Mouse (Mus musculus) stomach, embryonic 15.5 days (tissue): ENCODE measurements at regions not wholly inside any gene's neighbourhood (a gene's known extent, or its start where the extent isn't known, plus 50 kb on each side); places are given as distances from the start of the nearest gene placed in this dataset.

Source experiments
- ATAC-seq: fragments of 200-750 bp; cut with Nextera tagmentation; 2 replicates; pipeline ENCODE4 v1.8.0; 2017; ENCODE audit warnings: low read depth, moderate number of reproducible peaks, moderate TSS enrichment; ENCODE audit not compliant: insufficient read depth, low FRiP score
- H3K27ac ChIP-seq: fragments of 300-500 bp; sonication (generic); 2 replicates; pipeline ENCODE4 v1.5.1; 2015; ENCODE audit warnings: mild to moderate bottlenecking, inconsistent platforms
- H3K27me3 ChIP-seq: fragments of 300-500 bp; sonication (generic); replicated peaks from 2 replicates; pipeline ENCODE4 v1.6.1; 2015; ENCODE audit warnings: inconsistent platforms
- H3K36me3 ChIP-seq: fragments of 300-500 bp; sonication (generic); 2 replicates; pipeline ENCODE4 v1.6.1; 2015; ENCODE audit warnings: inconsistent platforms
- H3K4me1 ChIP-seq: fragments of 300-500 bp; sonication (generic); 2 replicates; pipeline ENCODE4 v1.6.1; 2015; ENCODE audit warnings: inconsistent platforms
- H3K4me2 ChIP-seq: fragments of 300-500 bp; sonication (generic); 2 replicates; pipeline ENCODE4 v1.6.1; 2015; ENCODE audit warnings: mild to moderate bottlenecking, inconsistent platforms
- H3K4me3 ChIP-seq: fragments of 300-500 bp; sonication (generic); replicated peaks from 2 replicates; pipeline ENCODE4 v1.5.1; 2015; ENCODE audit warnings: inconsistent platforms
- H3K9ac ChIP-seq: fragments of 300-500 bp; sonication (generic); 2 replicates; pipeline ENCODE4 v1.6.1; 2015; ENCODE audit warnings: inconsistent platforms
- H3K9me3 ChIP-seq: fragments of 300-500 bp; sonication (generic); 2 replicates; pipeline ENCODE4 v1.6.1; 2016; ENCODE audit warnings: inconsistent platforms
- WGBS: fragments of 180-500 bp; shearing (Covaris S2); methylation state at CpG from one replicate; pipeline ENCODE4 v1.1.7; 2015; 5-methylcytosine and 5-hydroxymethylcytosine counted together

GRCm38 (mm10) chr3:148066701-148067100, 923.7 kb downstream of the Adgrl2 start:
- ATAC-seq: no peak
- Histone ChIP-seq H3K9ac (no peak overlapping the region), H3K4me2 (no peak overlapping the region), H3K4me1 (no peaks in the 10 kb centered on the region), H3K27ac (no peak overlapping the region), H3K36me3 (no peaks in the 10 kb centered on the region), H3K4me3 (no peak overlapping the region), H3K27me3 (no peaks in the 10 kb centered on the region), H3K9me3 (no peaks in the 10 kb centered on the region)
- WGBS: 90% methylated on average over 6 of the region's 6 CpGs

- WGBS: 71% methylated on average over 4 of the region's 4 CpGs
- H3K4me3 ChIP-seq: no peak overlapping the region
- no peak overlapping the region for H3K9ac ChIP-seq
- no peak overlapping the region for H3K4me2 ChIP-seq
- no peaks in the 10 kb centered on the region for H3K9me3 ChIP-seq
- no peaks in the 10 kb centered on the region for H3K4me1 ChIP-seq
- no peaks in the 10 kb centered on the region for H3K36me3 ChIP-seq
- ATAC-seq: no peak
- no peaks in the 10 kb centered on the region for H3K27me3 ChIP-seq
- no peak overlapping the region for H3K27ac ChIP-seq
These were observed 934.3 kb downstream of the Adgrl2 start for GRCm38 (mm10) chr3:148056074-148056473.

GRCm38 (mm10) chr3:148052516-148052915, 937.8 kb downstream of the Adgrl2 start:
- Histone ChIP-seq H3K27me3 (no peaks in the 10 kb centered on the region), H3K27ac (no peak overlapping the region), H3K36me3 (no peaks in the 10 kb centered on the region), H3K9me3 (no peaks in the 10 kb centered on the region), H3K4me1 (no peaks in the 10 kb centered on the region), H3K9ac (no peak overlapping the region), H3K4me2 (no peak overlapping the region), H3K4me3 (no peak overlapping the region)
- ATAC-seq: no peak
- WGBS: 53% methylated on average over 5 of the region's 5 CpGs

- H3K4me1 ChIP-seq: no peaks in the 10 kb centered on the region
- no peak for ATAC-seq
- 76% methylated on average over 2 of the region's 2 CpGs for WGBS
- no peaks in the 10 kb centered on the region for H3K36me3 ChIP-seq
- H3K27me3 ChIP-seq: no peaks in the 10 kb centered on the region
- H3K4me2 ChIP-seq: no peak overlapping the region
- no peaks in the 10 kb centered on the region for H3K9me3 ChIP-seq
- H3K27ac ChIP-seq: no peak overlapping the region
- H3K4me3 ChIP-seq: no peak overlapping the region
- no peak overlapping the region for H3K9ac ChIP-seq
These were observed 942.1 kb downstream of the Adgrl2 start for GRCm38 (mm10) chr3:148048247-148048646.

GRCm38 (mm10) chr3:148032532-148032931, 957.8 kb downstream of the Adgrl2 start:
- 51% methylated on average over 6 of the region's 6 CpGs for WGBS
- no peak for ATAC-seq

GRCm38 (mm10) chr3:148005831-148006230, 984.5 kb downstream of the Adgrl2 start:
- H3K4me2 ChIP-seq: peak overlapping the region; percentile 6; the same call in 1 of the 2 replicates
- no peaks in the 10 kb centered on the region for H3K9me3 ChIP-seq
- no peak overlapping the region for H3K9ac ChIP-seq
- H3K4me3 ChIP-seq: no peak overlapping the region
- H3K27me3 ChIP-seq: no peaks in the 10 kb centered on the region
- 27% methylated on average over 5 of the region's 5 CpGs for WGBS
- H3K4me1 ChIP-seq: no peaks in the 10 kb centered on the region
- no peaks in the 10 kb centered on the region for H3K36me3 ChIP-seq
- no peak for ATAC-seq
- no peak overlapping the region for H3K27ac ChIP-seq

More at GRCm38 (mm10) chr3:148032532-148032931, 957.8 kb downstream of the Adgrl2 start:
- H3K4me1 ChIP-seq: no peaks in the 10 kb centered on the region
- no peak overlapping the region for H3K27ac ChIP-seq
- H3K27me3 ChIP-seq: no peaks in the 10 kb centered on the region
- no peaks in the 10 kb centered on the region for H3K36me3 ChIP-seq
- H3K9me3 ChIP-seq: no peaks in the 10 kb centered on the region
- H3K9ac ChIP-seq: no peak overlapping the region
- no peak overlapping the region for H3K4me2 ChIP-seq
- no peak overlapping the region for H3K4me3 ChIP-seq

- no peak overlapping the region for H3K9ac ChIP-seq
- ATAC-seq: no peak
- 0 out of 2 replicates have a peak, but pooled peaks cover 8% of the 10 kb centered on the region for H3K4me1 ChIP-seq
- H3K36me3 ChIP-seq: no peaks in the 10 kb centered on the region
- H3K27me3 ChIP-seq: no peaks in the 10 kb centered on the region
- no peak overlapping the region for H3K4me3 ChIP-seq
- H3K4me2 ChIP-seq: no peak overlapping the region
- no peaks in the 10 kb centered on the region for H3K9me3 ChIP-seq
- H3K27ac ChIP-seq: no peak overlapping the region
- 62% methylated on average over 3 of the region's 3 CpGs for WGBS
These were observed 986.3 kb downstream of the Adgrl2 start for GRCm38 (mm10) chr3:148004006-148004405.

- ATAC-seq: no peak
- Histone ChIP-seq H3K4me2 (peak overlapping the region; percentile 28; the same call in 1 of the 2 replicates), H3K36me3 (no peaks in the 10 kb centered on the region), H3K9me3 (no peaks in the 10 kb centered on the region), H3K9ac (no peak overlapping the region), H3K27me3 (no peaks in the 10 kb centered on the region), H3K4me1 (0 out of 2 replicates have a peak, but pooled peaks cover 10% of the 10 kb centered on the region), H3K4me3 (no peak overlapping the region), H3K27ac (no peak overlapping the region)
- 38% methylated on average over 15 of the region's 15 CpGs for WGBS
These were observed 990.9 kb downstream of the Adgrl2 start for GRCm38 (mm10) chr3:147999330-147999953.

GRCm38 (mm10) chr3:147991738-147992137, 998.6 kb downstream of the Adgrl2 start:
- H3K9ac ChIP-seq: no peak overlapping the region
- no peaks in the 10 kb centered on the region for H3K36me3 ChIP-seq
- H3K4me1 ChIP-seq: no peaks in the 10 kb centered on the region
- no peaks in the 10 kb centered on the region for H3K27me3 ChIP-seq
- no peak overlapping the region for H3K4me2 ChIP-seq
- no peak overlapping the region for H3K27ac ChIP-seq
- no peak overlapping the region for H3K4me3 ChIP-seq
- H3K9me3 ChIP-seq: no peaks in the 10 kb centered on the region
- ATAC-seq: no peak
- 51% methylated on average over 9 of the region's 9 CpGs for WGBS

- H3K4me2 ChIP-seq: peak overlapping the region; percentile 48
- H3K27me3 ChIP-seq: no peaks in the 10 kb centered on the region
- ATAC-seq: no peak
- H3K4me1 ChIP-seq: no peaks in the 10 kb centered on the region
- no peaks in the 10 kb centered on the region for H3K36me3 ChIP-seq
- no peak overlapping the region for H3K9ac ChIP-seq
- no peaks in the 10 kb centered on the region for H3K9me3 ChIP-seq
- no peak overlapping the region for H3K27ac ChIP-seq
- no peak overlapping the region; the same call in 1 of the 2 replicates for H3K4me3 ChIP-seq
- WGBS: 32% methylated on average over 10 of the region's 10 CpGs
These were observed 999.5 kb downstream of the Adgrl2 start for GRCm38 (mm10) chr3:147990831-147991230.

GRCm38 (mm10) chr3:147982831-147983230, 1007.5 kb downstream of the Adgrl2 start:
- Histone ChIP-seq H3K4me3 (no peak overlapping the region), H3K27ac (no peak overlapping the region), H3K27me3 (no peaks in the 10 kb centered on the region), H3K9me3 (no peaks in the 10 kb centered on the region), H3K4me2 (no peak overlapping the region), H3K4me1 (no peaks in the 10 kb centered on the region), H3K9ac (no peak overlapping the region), H3K36me3 (no peaks in the 10 kb centered on the region)
- WGBS: 73% methylated on average over 5 of the region's 5 CpGs
- no peak for ATAC-seq

GRCm38 (mm10) chr3:147981621-147982020, 1008.7 kb downstream of the Adgrl2 start:
- no peak overlapping the region for H3K4me2 ChIP-seq
- H3K4me1 ChIP-seq: no peaks in the 10 kb centered on the region
- no peak for ATAC-seq
- 54% methylated on average over 4 of the region's 4 CpGs for WGBS
- no peaks in the 10 kb centered on the region for H3K9me3 ChIP-seq
- no peak overlapping the region for H3K4me3 ChIP-seq
- no peaks in the 10 kb centered on the region for H3K36me3 ChIP-seq
- H3K9ac ChIP-seq: no peak overlapping the region
- no peak overlapping the region for H3K27ac ChIP-seq
- H3K27me3 ChIP-seq: no peaks in the 10 kb centered on the region

- Histone ChIP-seq H3K9me3 (no peaks in the 10 kb centered on the region), H3K4me3 (no peak overlapping the region), H3K27ac (no peak overlapping the region), H3K27me3 (no peaks in the 10 kb centered on the region), H3K36me3 (no peaks in the 10 kb centered on the region), H3K4me2 (no peak overlapping the region), H3K9ac (no peak overlapping the region), H3K4me1 (no peaks in the 10 kb centered on the region)
- no peak for ATAC-seq
- 92% methylated on average over 3 of the region's 3 CpGs for WGBS
These were observed 1013.8 kb downstream of the Adgrl2 start for GRCm38 (mm10) chr3:147976579-147976978.
